Mouse (Mus musculus) kidney, embryonic 15.5 days (tissue): ENCODE measurements around the gene Lair1. TPM values are rescaled to one million over a fixed set of nuclear protein-coding genes. Genes with fewer than 3 reads are reported as not detected.
"Not testable (repeated sequence)": the region's sequence is repeated elsewhere in the genome, so short reads cannot be mapped to it uniquely, and the experiment has no call there.

Source experiments
- ATAC-seq: fragments of 200-750 bp; cut with Nextera tagmentation; replicated peaks from 2 replicates; pipeline ENCODE4 v1.8.0; 2017; ENCODE audit warnings: moderate TSS enrichment; ENCODE audit not compliant: low FRiP score
- H3K27ac ChIP-seq: fragments of 300-500 bp; sonication (generic); 2 replicates; pipeline ENCODE4 v1.5.1; 2015; ENCODE audit warnings: mild to moderate bottlenecking, inconsistent platforms
- H3K27me3 ChIP-seq: fragments of 300-500 bp; sonication (generic); 2 replicates; pipeline ENCODE4 v1.6.1; 2015; ENCODE audit warnings: inconsistent platforms
- H3K36me3 ChIP-seq: fragments of 300-500 bp; sonication (generic); 2 replicates; pipeline ENCODE4 v1.6.1; 2015; ENCODE audit warnings: inconsistent platforms
- H3K4me1 ChIP-seq: fragments of 300-500 bp; sonication (generic); 2 replicates; pipeline ENCODE4 v1.6.1; 2015; ENCODE audit warnings: inconsistent platforms
- H3K4me2 ChIP-seq: fragments of 300-500 bp; sonication (generic); 2 replicates; pipeline ENCODE4 v1.6.1; 2015; ENCODE audit warnings: moderate library complexity, mild to moderate bottlenecking, inconsistent platforms
- H3K4me3 ChIP-seq: fragments of 300-500 bp; sonication (generic); replicated peaks from 2 replicates; pipeline ENCODE4 v1.5.1; 2015; ENCODE audit warnings: mild to moderate bottlenecking, inconsistent platforms
- H3K9ac ChIP-seq: fragments of 300-500 bp; sonication (generic); 2 replicates; pipeline ENCODE4 v1.6.1; 2015; ENCODE audit warnings: mild to moderate bottlenecking, inconsistent platforms
- H3K9me3 ChIP-seq: fragments of 300-500 bp; sonication (generic); replicated peaks from 2 replicates; pipeline ENCODE4 v1.6.1; 2016; ENCODE audit warnings: inconsistent platforms
- WGBS: fragments of 180-500 bp; shearing (Covaris S2); methylation state at CpG from one replicate; pipeline ENCODE4 v1.1.7; 2015; ENCODE audit warnings: mixed read lengths; 5-methylcytosine and 5-hydroxymethylcytosine counted together
- polyA plus RNA-seq: library from polyadenylated mRNA; unstranded; fragments of >200 nt; fragmentation: Nextera tagmentation; extraction: Ambion mirVana; gene quantifications from 2 replicates; pipeline ENCODE4 v1.2.1, GENCODE M21; 2015

Gene Lair1
- polyA plus RNA-seq, 1 experiment from 2014 or later, result 0.70 TPM

GRCm38 (mm10) chr7:4081706-4082105, 18.7 kb upstream of the Lair1 start:
- no peak overlapping the region for H3K4me3 ChIP-seq
- H3K4me2 ChIP-seq, result no peak overlapping the region
- ATAC-seq, result no peak
- H3K4me1 ChIP-seq, result no peaks in the 10 kb centered on the region
- H3K36me3 ChIP-seq, result no peaks in the 10 kb centered on the region
- no peaks in the 10 kb centered on the region for H3K27me3 ChIP-seq
- no peak overlapping the region for H3K27ac ChIP-seq
- H3K9me3 ChIP-seq, result no peaks in the 10 kb centered on the region
- no peak overlapping the region for H3K9ac ChIP-seq

- no peak for ATAC-seq
- Histone ChIP-seq H3K9ac (no peak overlapping the region), H3K36me3 (no peaks in the 10 kb centered on the region), H3K27me3 (no peaks in the 10 kb centered on the region), H3K4me1 (no peaks in the 10 kb centered on the region), H3K9me3 (no peaks in the 10 kb centered on the region), H3K4me3 (no peak overlapping the region), H3K4me2 (no peak overlapping the region), H3K27ac (no peak overlapping the region)
- WGBS, result 90% methylated on average over 4 of the region's 4 CpGs
Observed at GRCm38 (mm10) chr7:4080552-4080951, 17.5 kb upstream of the Lair1 start.

GRCm38 (mm10) chr7:4079511-4079910, 16.5 kb upstream of the Lair1 start:
- H3K9me3 ChIP-seq, result no peaks in the 10 kb centered on the region
- no peak overlapping the region for H3K4me2 ChIP-seq
- ATAC-seq, result no peak
- H3K9ac ChIP-seq, result no peak overlapping the region
- no peaks in the 10 kb centered on the region for H3K27me3 ChIP-seq
- no peaks in the 10 kb centered on the region for H3K36me3 ChIP-seq
- H3K27ac ChIP-seq, result no peak overlapping the region
- no peaks in the 10 kb centered on the region for H3K4me1 ChIP-seq
- WGBS, result 84% methylated on average over 7 of the region's 7 CpGs
- no peak overlapping the region for H3K4me3 ChIP-seq

GRCm38 (mm10) chr7:4073144-4073543, 10.1 kb upstream of the Lair1 start:
- no peak overlapping the region for H3K9ac ChIP-seq
- H3K4me1 ChIP-seq, result no peaks in the 10 kb centered on the region
- H3K27ac ChIP-seq, result no peak overlapping the region
- ATAC-seq, result no peak
- H3K4me3 ChIP-seq, result no peak overlapping the region
- no peaks in the 10 kb centered on the region for H3K9me3 ChIP-seq
- 74% methylated on average over 3 of the region's 3 CpGs for WGBS
- H3K27me3 ChIP-seq, result no peaks in the 10 kb centered on the region
- no peak overlapping the region for H3K4me2 ChIP-seq
- no peaks in the 10 kb centered on the region for H3K36me3 ChIP-seq

- Histone ChIP-seq H3K27me3 (no peaks in the 10 kb centered on the region), H3K27ac (no peak overlapping the region), H3K4me1 (no peaks in the 10 kb centered on the region), H3K4me2 (no peak overlapping the region), H3K36me3 (no peaks in the 10 kb centered on the region), H3K9ac (no peak overlapping the region), H3K4me3 (no peak overlapping the region), H3K9me3 (no peaks in the 10 kb centered on the region)
- WGBS, result 87% methylated on average over 6 of the region's 6 CpGs
- ATAC-seq, result no peak
Observed at GRCm38 (mm10) chr7:4071066-4071465, 8.1 kb upstream of the Lair1 start.

GRCm38 (mm10) chr7:4063714-4064425, 866 bp upstream of the Lair1 start:
- H3K27me3 ChIP-seq, result no peaks in the 10 kb centered on the region
- no peak for ATAC-seq
- no peaks in the 10 kb centered on the region for H3K36me3 ChIP-seq
- H3K27ac ChIP-seq, result no peak overlapping the region
- no peak overlapping the region for H3K9ac ChIP-seq
- H3K4me1 ChIP-seq, result no peaks in the 10 kb centered on the region
- H3K4me2 ChIP-seq, result no peak overlapping the region
- H3K4me3 ChIP-seq, result no peak overlapping the region
- H3K9me3 ChIP-seq, result no peaks in the 10 kb centered on the region
- WGBS, result 92% methylated on average over 1 of the region's 1 CpGs

GRCm38 (mm10) chr7:4060602-4061188, 2.3 kb downstream of the Lair1 start:
- not testable (repeated sequence) for H3K27ac ChIP-seq, ATAC-seq, H3K4me3 ChIP-seq, H3K4me1 ChIP-seq, H3K9me3 ChIP-seq, H3K36me3 ChIP-seq, H3K4me2 ChIP-seq, H3K9ac ChIP-seq, H3K27me3 ChIP-seq
- 55% methylated on average over 9 of the region's 9 CpGs for WGBS

GRCm38 (mm10) chr7:4026794-4027421, 36.1 kb downstream of the Lair1 start:
- H3K4me1 ChIP-seq, result no peaks in the 10 kb centered on the region
- no peaks in the 10 kb centered on the region for H3K36me3 ChIP-seq
- H3K27ac ChIP-seq, result no peak overlapping the region
- no peak overlapping the region for H3K9ac ChIP-seq
- H3K27me3 ChIP-seq, result no peaks in the 10 kb centered on the region
- ATAC-seq, result no peak
- H3K4me3 ChIP-seq, result no peak overlapping the region
- H3K9me3 ChIP-seq, result no peaks in the 10 kb centered on the region
- no peak overlapping the region for H3K4me2 ChIP-seq
- 15% methylated on average over 3 of the region's 3 CpGs for WGBS

- H3K4me3 ChIP-seq, H3K4me2 ChIP-seq, H3K27ac ChIP-seq, H3K4me1 ChIP-seq, H3K27me3 ChIP-seq, H3K36me3 ChIP-seq, H3K9me3 ChIP-seq, H3K9ac ChIP-seq, ATAC-seq: not testable (repeated sequence)
- WGBS, result 70% methylated on average over 3 of the region's 3 CpGs
Observed at GRCm38 (mm10) chr7:4004636-4005035, 58.4 kb downstream of the Lair1 start.

- not testable (repeated sequence) for H3K4me1 ChIP-seq, H3K4me3 ChIP-seq, H3K27ac ChIP-seq, H3K9me3 ChIP-seq, H3K4me2 ChIP-seq, H3K36me3 ChIP-seq, ATAC-seq, H3K27me3 ChIP-seq, H3K9ac ChIP-seq
- WGBS, result 78% methylated on average over 4 of the region's 4 CpGs
Observed at GRCm38 (mm10) chr7:4003996-4004395, 59.0 kb downstream of the Lair1 start.

GRCm38 (mm10) chr7:3962017-3962416, 101.0 kb downstream of the Lair1 start:
- Histone ChIP-seq H3K27me3 (no peaks in the 10 kb centered on the region), H3K27ac (no peak overlapping the region), H3K36me3 (no peaks in the 10 kb centered on the region), H3K4me2 (no peak overlapping the region), H3K9ac (no peak overlapping the region), H3K4me3 (no peak overlapping the region), H3K9me3 (no peaks in the 10 kb centered on the region), H3K4me1 (no peaks in the 10 kb centered on the region)
- 90% methylated on average over 2 of the region's 2 CpGs for WGBS
- no peak for ATAC-seq

- no peak overlapping the region for H3K9ac ChIP-seq
- 79% methylated on average over 3 of the region's 3 CpGs for WGBS
- no peak for ATAC-seq
Observed at GRCm38 (mm10) chr7:3957387-3957786, 105.6 kb downstream of the Lair1 start.

More at GRCm38 (mm10) chr7:3957387-3957786, 105.6 kb downstream of the Lair1 start:
- H3K36me3 ChIP-seq, result no peaks in the 10 kb centered on the region
- H3K4me1 ChIP-seq, result no peaks in the 10 kb centered on the region
- no peaks in the 10 kb centered on the region for H3K9me3 ChIP-seq
- H3K27ac ChIP-seq, result no peak overlapping the region
- no peaks in the 10 kb centered on the region for H3K27me3 ChIP-seq
- no peak overlapping the region for H3K4me2 ChIP-seq
- no peak overlapping the region for H3K4me3 ChIP-seq
